Mouse (Mus musculus) brain, embryonic 14.5 days (tissue): ENCODE results near the gene Cd28. TPM values are rescaled to one million over a fixed set of nuclear protein-coding genes. Genes with fewer than 3 reads are reported as not detected.

Source experiments
- DNase-seq: peaks from one replicate; pipeline ENCODE4 v3.0.0-alpha.2; 2011; ENCODE audit warnings: low read depth
- CTCF ChIP-seq: fragments of 200-500 bp; IDR thresholded peaks from 2 replicates; pipeline ENCODE4 v1.5.1; 2012; ENCODE audit warnings: inconsistent platforms, mild to moderate bottlenecking, moderate library complexity, borderline replicate concordance; ENCODE audit not compliant: insufficient read depth, insufficient read length; ENCODE audit errors: extremely low read depth
- POLR2A ChIP-seq: fragments of 200-500 bp; IDR thresholded peaks from 2 replicates; pipeline ENCODE4 v1.6.1; 2012; ENCODE audit warnings: mild to moderate bottlenecking, inconsistent platforms, borderline replicate concordance; ENCODE audit not compliant: poor library complexity, insufficient read depth, insufficient read length, severe bottlenecking; ENCODE audit errors: extremely low read depth
- polyA plus RNA-seq: library from polyadenylated mRNA; depleted of rRNA; stranded (reverse); fragments of >200 nt; gene quantifications from 2 replicates; pipeline ENCODE4 v1.2.3, GENCODE M21; 2012; rRNA removed

Gene Cd28
- 0.08 and 0.14 TPM in 2 replicates for polyA plus RNA-seq

DNA sequence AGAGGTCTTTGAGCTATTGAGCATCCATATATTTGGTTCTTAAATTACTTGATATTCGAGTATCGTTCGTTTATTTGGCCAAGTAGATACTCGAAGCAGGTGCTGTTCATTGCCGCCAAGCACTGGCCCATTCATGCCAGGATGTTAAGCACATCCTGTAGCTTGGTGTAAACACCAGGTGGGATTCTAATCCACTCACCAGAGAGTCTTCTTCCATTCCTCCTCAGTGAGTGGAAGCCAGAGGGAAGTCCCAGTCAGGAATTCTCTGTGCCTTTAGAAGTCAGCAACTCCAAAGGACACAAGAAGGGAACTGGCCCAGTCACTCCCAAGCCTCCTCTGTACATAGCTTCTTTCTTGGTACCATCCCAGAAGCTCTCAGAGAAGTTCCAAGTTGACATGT lies at the start of gene Cd28:
Gene Cd28 (plus strand): TSS at position 234 of the 400 bp plus-strand sequence.
- no peak for DNase-seq
- TF ChIP-seq POLR2A (no peak), CTCF (no peak)

DNA sequence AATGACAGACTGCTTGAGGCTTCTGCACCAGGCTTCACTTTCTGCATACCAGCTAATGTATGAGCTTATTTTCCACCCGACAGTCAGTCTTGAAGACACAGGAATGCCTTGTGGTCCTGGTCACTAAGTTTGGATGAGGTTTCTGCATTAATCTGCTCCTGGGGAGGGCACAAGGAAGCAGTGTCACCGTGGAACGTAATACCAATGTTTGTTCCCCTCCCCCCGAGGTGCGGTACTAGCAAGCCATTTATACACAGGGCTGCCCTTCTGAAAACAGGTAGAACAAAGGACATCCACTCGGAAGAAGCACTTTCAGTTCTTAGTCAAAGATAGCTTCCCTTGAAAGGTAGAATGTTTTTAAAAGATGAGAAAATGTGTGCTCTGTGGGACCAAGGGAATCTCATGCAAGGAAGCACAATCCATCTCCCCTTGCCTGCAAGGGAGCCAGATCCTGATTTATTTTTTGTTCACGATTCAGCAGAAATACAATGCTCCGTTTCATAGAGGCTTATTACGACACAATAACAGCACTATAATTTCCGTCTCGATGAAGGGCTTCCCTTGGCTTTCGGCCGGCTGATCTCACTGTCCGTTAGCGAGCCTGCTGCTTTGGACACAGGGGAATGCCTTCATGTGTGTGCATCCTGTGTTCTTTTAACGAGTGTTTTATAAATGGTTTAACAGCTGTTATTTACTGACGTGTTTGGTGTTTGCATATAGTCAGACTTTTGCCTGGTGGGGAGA lies 48.6 kb upstream of the Cd28 start:
- TF ChIP-seq CTCF (no peak), POLR2A (no peak)
- peak; percentile 71 for DNase-seq

DNA sequence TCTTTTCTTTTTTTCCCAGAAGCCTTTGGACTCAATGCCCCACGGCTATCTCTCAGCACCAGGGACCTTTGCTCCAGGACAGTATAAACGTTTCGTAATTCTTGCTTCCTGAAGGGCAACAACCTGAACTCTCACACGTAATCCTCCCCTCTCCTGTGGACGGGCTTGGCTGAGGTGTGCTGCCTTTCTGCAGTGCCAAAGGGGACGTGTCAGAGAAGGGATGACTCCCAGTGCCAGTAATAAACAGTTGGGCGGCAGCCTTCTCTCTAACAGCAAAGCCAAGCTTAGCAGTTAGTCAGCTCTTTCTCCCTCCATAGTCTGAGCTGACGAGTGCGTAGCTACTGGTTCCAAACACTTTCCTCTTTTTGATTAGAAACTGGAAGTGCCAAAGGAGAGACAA lies 47.6 kb upstream of the Cd28 start:
- TF ChIP-seq POLR2A = no peak
- TF ChIP-seq CTCF = no peak
- no peak for DNase-seq

DNA sequence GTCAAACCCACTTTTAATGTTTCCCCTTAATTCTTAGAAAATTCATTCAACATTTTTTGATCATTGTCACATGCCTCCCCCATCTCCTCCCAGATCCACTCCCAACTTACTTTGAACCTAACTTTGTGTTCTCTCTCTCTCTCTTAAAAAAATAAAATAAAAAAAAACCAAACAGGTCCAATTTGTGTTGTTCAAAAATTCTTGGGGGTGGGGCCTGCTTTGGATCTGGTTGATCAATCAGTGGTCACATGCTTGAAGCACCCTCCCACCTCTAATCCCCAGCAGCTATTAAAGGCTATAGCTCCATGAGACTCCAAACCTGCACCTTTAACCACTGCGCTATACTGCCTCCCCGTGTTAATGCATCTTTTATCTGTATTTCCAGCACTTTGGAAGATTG lies 46.9 kb upstream of the Cd28 start:
- TF ChIP-seq CTCF = no peak
- DNase-seq = no peak

- TF ChIP-seq CTCF = no peak
- no peak for TF ChIP-seq POLR2A
- no peak for DNase-seq
These were observed 46.4 kb upstream of the Cd28 start for GRCm38 (mm10) chr1:60670172-60670571.

DNA sequence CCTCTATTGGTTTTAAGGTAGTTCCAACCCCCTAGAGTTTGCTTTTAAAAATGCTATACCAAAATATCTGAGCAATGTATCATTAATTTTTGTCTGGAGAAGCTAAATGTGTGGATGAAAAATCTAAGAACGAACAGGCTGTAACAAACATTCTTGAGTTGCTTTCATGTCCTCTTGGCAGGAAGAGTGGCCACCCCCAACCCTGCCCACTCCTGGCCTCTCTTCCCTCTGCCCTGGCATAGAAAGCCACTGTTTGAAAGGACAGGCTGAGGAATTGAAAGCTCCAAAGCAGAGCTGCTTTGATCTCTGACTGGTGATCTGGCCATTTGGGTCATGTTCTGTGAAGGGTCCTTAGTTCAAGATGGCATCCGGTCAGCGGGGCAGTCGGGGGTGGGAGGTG lies 32.8 kb upstream of the Cd28 start:
- TF ChIP-seq POLR2A (no peak), CTCF (no peak)
- no peak for DNase-seq

DNA sequence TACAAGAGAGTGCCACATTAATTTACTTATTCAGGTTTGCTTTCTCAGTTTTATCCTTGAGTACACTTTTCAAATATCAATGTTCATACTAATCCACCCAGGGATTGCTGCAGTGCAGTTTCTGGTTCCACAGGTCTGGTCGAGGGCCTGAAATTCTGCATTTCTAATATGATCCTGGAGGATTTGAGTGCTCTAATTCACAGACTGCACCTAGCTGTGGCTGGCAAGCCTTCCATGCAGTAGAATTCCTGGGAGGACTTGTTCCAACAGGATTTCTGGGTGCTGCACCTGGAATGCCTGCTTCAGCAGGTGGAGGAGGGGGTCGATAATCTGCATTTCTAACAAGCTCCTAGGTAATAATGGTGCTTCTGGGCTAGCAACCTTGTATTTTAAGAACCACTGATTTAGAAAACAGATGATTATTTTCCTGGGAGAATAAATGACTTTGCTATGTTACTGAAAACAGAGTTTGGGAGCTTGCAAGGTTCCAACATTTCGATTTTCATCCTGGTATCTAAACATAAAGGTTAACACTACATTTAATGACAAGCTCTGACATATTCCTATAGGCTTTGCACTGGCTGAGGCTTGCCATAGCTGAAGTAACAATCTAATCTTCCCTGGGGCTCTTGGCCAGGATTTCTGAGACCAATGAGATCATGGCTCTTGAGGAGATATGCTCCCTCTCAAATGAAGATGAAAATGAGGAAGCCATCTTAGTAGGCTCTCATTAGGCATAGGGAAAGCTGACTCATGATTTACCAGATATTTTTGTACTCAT lies 20.3 kb upstream of the Cd28 start:
- TF ChIP-seq POLR2A (no peak), CTCF (no peak)
- DNase-seq = no peak

- DNase-seq = no peak
- TF ChIP-seq POLR2A = no peak
- no peak for TF ChIP-seq CTCF
These were observed 14.0 kb upstream of the Cd28 start for GRCm38 (mm10) chr1:60702641-60703040.

DNA sequence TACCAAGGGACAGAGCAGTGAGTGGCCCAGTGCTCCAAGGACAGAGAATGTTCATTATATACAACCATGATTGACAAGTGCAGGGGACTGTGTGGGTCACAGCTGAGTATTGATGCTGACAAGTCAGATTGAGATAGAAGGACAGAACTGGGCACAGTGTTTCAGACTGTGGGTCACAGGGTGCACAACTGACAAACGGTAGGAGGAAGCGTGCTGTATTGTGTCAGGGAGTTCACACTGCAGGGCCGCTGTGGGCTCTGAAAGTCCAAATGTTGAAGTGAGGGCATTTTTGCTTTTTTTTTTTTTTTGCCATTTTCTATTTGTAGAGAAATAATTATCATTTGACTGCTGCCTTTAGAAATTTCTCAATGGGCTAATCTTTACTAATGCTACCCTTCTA lies 3.4 kb upstream of the Cd28 start:
- TF ChIP-seq POLR2A (no peak), CTCF (no peak)
- DNase-seq = no peak

DNA sequence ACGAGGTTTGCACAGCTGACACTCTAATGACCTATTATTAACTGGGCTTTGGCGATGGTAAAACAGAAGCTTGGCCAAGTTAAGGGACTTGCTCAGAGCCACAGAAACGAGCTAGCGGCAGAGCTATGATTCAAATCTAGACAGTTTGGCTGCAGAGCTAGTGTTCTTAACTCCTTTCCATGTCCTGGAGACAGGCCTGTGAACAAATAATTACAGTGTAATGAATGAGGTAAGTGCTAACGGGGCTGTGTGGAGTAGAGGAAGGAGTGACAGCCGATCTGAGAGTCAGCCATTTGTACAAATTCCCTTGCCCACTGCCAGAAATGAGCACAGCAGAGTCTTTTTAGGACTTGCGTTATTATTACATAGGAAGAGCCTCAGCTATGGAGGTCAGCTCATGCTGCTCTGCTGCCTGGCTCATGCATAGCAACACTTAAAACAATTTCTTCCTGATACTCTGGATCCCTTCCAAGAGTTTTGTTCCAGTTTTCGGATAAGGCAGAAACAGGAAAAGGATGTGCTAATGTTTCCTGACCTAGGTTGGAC lies 876 bp upstream of the Cd28 start:
- peak; percentile 72 for DNase-seq
- TF ChIP-seq CTCF = no peak
- no peak for TF ChIP-seq POLR2A

GRCm38 (mm10) chr1:60718580-60718979 lies 2.0 kb downstream of the Cd28 start:
- DNase-seq = no peak
- TF ChIP-seq CTCF (no peak), POLR2A (no peak)
